Mouse (Mus musculus) hindbrain, embryonic 16.5 days (tissue): ENCODE data around the gene Tha1. TPM values are rescaled to one million over a fixed set of nuclear protein-coding genes. Genes with fewer than 3 reads are reported as not detected.
A peak's percentile ranks its signal among the peaks of the same experiment; 100 is the strongest.
"Not testable (repeated sequence)": the region's sequence is repeated elsewhere in the genome, so short reads cannot be mapped to it uniquely, and the experiment has no call there.

Experiments
- ATAC-seq: fragments of 200-750 bp; cut with Nextera tagmentation; 2 replicates; pipeline ENCODE4 v1.8.0; 2017; ENCODE audit warnings: moderate TSS enrichment, moderate library complexity
- H3K27ac ChIP-seq: fragments of 300-500 bp; sonication (generic); 2 replicates; pipeline ENCODE4 v1.5.1; 2014; ENCODE audit warnings: low read depth, mild to moderate bottlenecking, control low read depth, low read length, moderate library complexity
- H3K27me3 ChIP-seq: fragments of 300-500 bp; sonication (generic); replicated peaks from 2 replicates; pipeline ENCODE4 v1.6.1; 2014; ENCODE audit warnings: low read length; ENCODE audit not compliant: control insufficient read depth, insufficient read depth
- H3K36me3 ChIP-seq: fragments of 300-500 bp; sonication (generic); 2 replicates; pipeline ENCODE4 v1.6.1; 2014; ENCODE audit warnings: mild to moderate bottlenecking, low read length, moderate library complexity, mixed read lengths; ENCODE audit not compliant: control insufficient read depth, insufficient read depth
- H3K4me1 ChIP-seq: fragments of 300-500 bp; sonication (generic); 2 replicates; pipeline ENCODE4 v1.6.1; 2014; ENCODE audit warnings: low read depth, low read length; ENCODE audit not compliant: control insufficient read depth, insufficient read depth
- H3K4me2 ChIP-seq: fragments of 300-500 bp; sonication (generic); 2 replicates; pipeline ENCODE4 v1.6.1; 2014; ENCODE audit warnings: mild to moderate bottlenecking, low read length, control low read depth, moderate library complexity
- H3K4me3 ChIP-seq: fragments of 300-500 bp; sonication (generic); 2 replicates; pipeline ENCODE4 v1.5.1; 2014; ENCODE audit warnings: mild to moderate bottlenecking, low read length, control low read depth, moderate library complexity
- H3K9ac ChIP-seq: fragments of 300-500 bp; sonication (generic); 2 replicates; pipeline ENCODE4 v1.6.1; 2014; ENCODE audit warnings: low read depth, mild to moderate bottlenecking, control low read depth, low read length, moderate library complexity
- H3K9me3 ChIP-seq: fragments of 300-500 bp; sonication (generic); 2 replicates; pipeline ENCODE4 v1.6.1; 2014; ENCODE audit warnings: mild to moderate bottlenecking, low read length, moderate library complexity; ENCODE audit not compliant: control insufficient read depth
- WGBS: fragments of 180-500 bp; shearing (Covaris S2); extraction: QIAGEN DNeasy Blood & Tissue Kit; methylation state at CpG from one replicate; pipeline ENCODE4 v1.1.7; 2014; 5-methylcytosine and 5-hydroxymethylcytosine counted together
- polyA plus RNA-seq: library from polyadenylated mRNA; unstranded; fragments of >200 nt; fragmentation: Nextera tagmentation; extraction: Ambion mirVana; gene quantifications from 2 replicates; pipeline ENCODE4 v1.2.1, GENCODE M21; 2015

The Tha1 gene
- polyA plus RNA-seq, 1 experiment from 2014 or later = 5.5 TPM

GRCm38 (mm10) chr11:117846640-117847039 lies 26.6 kb downstream of the Tha1 start:
- Histone ChIP-seq H3K36me3 (no peaks in the 10 kb centered on the region), H3K27ac (no peak overlapping the region), H3K27me3 (no peaks in the 10 kb centered on the region), H3K4me1 (peaks cover 12% of the 10 kb centered on the region), H3K9ac (no peak overlapping the region), H3K4me3 (no peak overlapping the region), H3K4me2 (no peak overlapping the region), H3K9me3 (no peaks in the 10 kb centered on the region)
- ATAC-seq = no peak
- 55% methylated on average over 5 of the region's 5 CpGs for WGBS

- Histone ChIP-seq H3K9ac (no peak overlapping the region), H3K4me3 (no peak overlapping the region), H3K27me3 (no peaks in the 10 kb centered on the region), H3K27ac (no peak overlapping the region), H3K36me3 (no peaks in the 10 kb centered on the region), H3K4me2 (no peak overlapping the region), H3K9me3 (no peaks in the 10 kb centered on the region), H3K4me1 (peaks cover 12% of the 10 kb centered on the region)
- ATAC-seq = no peak
- WGBS = 80% methylated on average over 2 of the region's 2 CpGs
These were observed 27.6 kb downstream of the Tha1 start for GRCm38 (mm10) chr11:117845651-117846050.

- Histone ChIP-seq H3K9me3 (no peaks in the 10 kb centered on the region), H3K4me1 (peaks cover 12% of the 10 kb centered on the region), H3K36me3 (no peaks in the 10 kb centered on the region), H3K4me3 (no peak overlapping the region), H3K27ac (no peak overlapping the region), H3K9ac (no peak overlapping the region), H3K4me2 (no peak overlapping the region), H3K27me3 (no peaks in the 10 kb centered on the region)
- ATAC-seq = no peak
- WGBS = 91% methylated on average over 2 of the region's 2 CpGs
These were observed 28.3 kb downstream of the Tha1 start for GRCm38 (mm10) chr11:117844997-117845396.

GRCm38 (mm10) chr11:117843434-117843833 lies 29.8 kb downstream of the Tha1 start:
- H3K4me2 ChIP-seq = no peak overlapping the region
- peaks cover 5% of the 10 kb centered on the region for H3K4me1 ChIP-seq
- H3K9ac ChIP-seq = no peak overlapping the region
- no peaks in the 10 kb centered on the region for H3K27me3 ChIP-seq
- 85% methylated on average over 2 of the region's 2 CpGs for WGBS
- H3K27ac ChIP-seq = no peak overlapping the region
- ATAC-seq = no peak
- no peak overlapping the region for H3K4me3 ChIP-seq
- H3K9me3 ChIP-seq = no peaks in the 10 kb centered on the region
- no peaks in the 10 kb centered on the region for H3K36me3 ChIP-seq

- Histone ChIP-seq H3K27ac (no peak overlapping the region), H3K9me3 (no peaks in the 10 kb centered on the region), H3K4me2 (no peak overlapping the region), H3K9ac (no peak overlapping the region), H3K4me3 (no peak overlapping the region), H3K4me1 (no peaks in the 10 kb centered on the region), H3K27me3 (no peaks in the 10 kb centered on the region), H3K36me3 (no peaks in the 10 kb centered on the region)
- 48% methylated on average over 1 of the region's 1 CpGs for WGBS
- ATAC-seq = no peak
These were observed 32.4 kb downstream of the Tha1 start for GRCm38 (mm10) chr11:117840910-117841309.

- Histone ChIP-seq H3K4me3 (no peak overlapping the region), H3K27ac (no peak overlapping the region), H3K4me2 (no peak overlapping the region), H3K9me3 (no peaks in the 10 kb centered on the region), H3K4me1 (no peaks in the 10 kb centered on the region), H3K9ac (no peak overlapping the region), H3K27me3 (no peaks in the 10 kb centered on the region), H3K36me3 (no peaks in the 10 kb centered on the region)
- 94% methylated on average over 1 of the region's 1 CpGs for WGBS
- ATAC-seq = no peak
These were observed 34.3 kb downstream of the Tha1 start for GRCm38 (mm10) chr11:117839021-117839420.

- WGBS = 91% methylated on average over 2 of the region's 2 CpGs
- Histone ChIP-seq H3K9me3 (no peaks in the 10 kb centered on the region), H3K4me1 (no peaks in the 10 kb centered on the region), H3K36me3 (no peaks in the 10 kb centered on the region), H3K27me3 (no peaks in the 10 kb centered on the region), H3K9ac (no peak overlapping the region), H3K27ac (no peak overlapping the region), H3K4me2 (no peak overlapping the region), H3K4me3 (no peak overlapping the region)
- no peak for ATAC-seq
These were observed 34.7 kb downstream of the Tha1 start for GRCm38 (mm10) chr11:117838572-117838971.

- ATAC-seq = 0 out of 2 replicates have a peak, but pooled peaks have one; percentile 31
- H3K36me3 ChIP-seq = no peaks in the 10 kb centered on the region
- no peak overlapping the region for H3K4me3 ChIP-seq
- H3K4me1 ChIP-seq = peaks cover 4% of the 10 kb centered on the region; the same call in 1 of the 2 replicates
- peak overlapping the region; percentile 50 for H3K4me2 ChIP-seq
- peak overlapping the region; percentile 18; the same call in 1 of the 2 replicates for H3K9ac ChIP-seq
- no peak overlapping the region for H3K27ac ChIP-seq
- H3K27me3 ChIP-seq = no peaks in the 10 kb centered on the region
- WGBS = 25% methylated on average over 13 of the region's 13 CpGs
- no peaks in the 10 kb centered on the region for H3K9me3 ChIP-seq
These were observed 37.0 kb downstream of the Tha1 start for GRCm38 (mm10) chr11:117836306-117836705.

GRCm38 (mm10) chr11:117834086-117834485 lies 39.2 kb downstream of the Tha1 start:
- no peaks in the 10 kb centered on the region for H3K27me3 ChIP-seq
- H3K9me3 ChIP-seq = no peaks in the 10 kb centered on the region
- ATAC-seq = no peak
- no peaks in the 10 kb centered on the region for H3K36me3 ChIP-seq
- H3K9ac ChIP-seq = no peak overlapping the region
- no peak overlapping the region for H3K4me2 ChIP-seq
- H3K4me1 ChIP-seq = peaks cover 10% of the 10 kb centered on the region
- no peak overlapping the region for H3K27ac ChIP-seq
- WGBS = 92% methylated on average over 8 of the region's 8 CpGs
- H3K4me3 ChIP-seq = no peak overlapping the region

- not testable (repeated sequence) for H3K27ac ChIP-seq, H3K9me3 ChIP-seq, H3K4me2 ChIP-seq, H3K36me3 ChIP-seq, H3K9ac ChIP-seq, H3K27me3 ChIP-seq, H3K4me3 ChIP-seq, ATAC-seq
- 91% methylated on average over 4 of the region's 6 CpGs for WGBS
- peaks cover 13% of the 10 kb centered on the region for H3K4me1 ChIP-seq
These were observed 39.8 kb downstream of the Tha1 start for GRCm38 (mm10) chr11:117833509-117833908.
